Mouse (Mus musculus) midbrain, embryonic 15.5 days (tissue): ENCODE data around the gene Rpgrip1. TPM values are rescaled to one million over a fixed set of nuclear protein-coding genes. Genes with fewer than 3 reads are reported as not detected.

Experiments
- ATAC-seq: fragments of 200-750 bp; cut with Nextera tagmentation; replicated peaks from 2 replicates; pipeline ENCODE4 v1.8.0; 2017; ENCODE audit warnings: moderate TSS enrichment
- H3K27ac ChIP-seq: fragments of 300-500 bp; sonication (generic); 2 replicates; pipeline ENCODE4 v1.5.1; 2015; ENCODE audit warnings: mild to moderate bottlenecking, inconsistent platforms
- H3K27me3 ChIP-seq: fragments of 300-500 bp; sonication (generic); replicated peaks from 2 replicates; pipeline ENCODE4 v1.6.1; 2015; ENCODE audit warnings: inconsistent platforms
- H3K36me3 ChIP-seq: fragments of 300-500 bp; sonication (generic); replicated peaks from 2 replicates; pipeline ENCODE4 v1.6.1; 2015; ENCODE audit warnings: inconsistent platforms
- H3K4me1 ChIP-seq: fragments of 300-500 bp; sonication (generic); 2 replicates; pipeline ENCODE4 v1.6.1; 2015; ENCODE audit warnings: inconsistent platforms
- H3K4me2 ChIP-seq: fragments of 300-500 bp; sonication (generic); 2 replicates; pipeline ENCODE4 v1.6.1; 2015; ENCODE audit warnings: inconsistent platforms, mild to moderate bottlenecking, moderate library complexity
- H3K4me3 ChIP-seq: fragments of 300-500 bp; sonication (generic); 2 replicates; pipeline ENCODE4 v1.5.1; 2015; ENCODE audit warnings: mild to moderate bottlenecking, inconsistent platforms
- H3K9ac ChIP-seq: fragments of 300-500 bp; sonication (generic); 2 replicates; pipeline ENCODE4 v1.6.1; 2015; ENCODE audit warnings: mild to moderate bottlenecking, inconsistent platforms
- H3K9me3 ChIP-seq: fragments of 300-500 bp; sonication (generic); 2 replicates; pipeline ENCODE4 v1.6.1; 2016; ENCODE audit warnings: inconsistent platforms
- WGBS: fragments of 180-500 bp; shearing (Covaris S2); methylation state at CpG from one replicate; pipeline ENCODE4 v1.1.7; 2015; ENCODE audit warnings: mixed read lengths; 5-methylcytosine and 5-hydroxymethylcytosine counted together
- polyA plus RNA-seq: library from polyadenylated mRNA; unstranded; fragments of >200 nt; fragmentation: Nextera tagmentation; extraction: Ambion mirVana; gene quantifications from 2 replicates; pipeline ENCODE4 v1.2.1, GENCODE M21; 2015

The Rpgrip1 gene
- polyA plus RNA-seq, 1 experiment from 2014 or later: 51.3 TPM

DNA sequence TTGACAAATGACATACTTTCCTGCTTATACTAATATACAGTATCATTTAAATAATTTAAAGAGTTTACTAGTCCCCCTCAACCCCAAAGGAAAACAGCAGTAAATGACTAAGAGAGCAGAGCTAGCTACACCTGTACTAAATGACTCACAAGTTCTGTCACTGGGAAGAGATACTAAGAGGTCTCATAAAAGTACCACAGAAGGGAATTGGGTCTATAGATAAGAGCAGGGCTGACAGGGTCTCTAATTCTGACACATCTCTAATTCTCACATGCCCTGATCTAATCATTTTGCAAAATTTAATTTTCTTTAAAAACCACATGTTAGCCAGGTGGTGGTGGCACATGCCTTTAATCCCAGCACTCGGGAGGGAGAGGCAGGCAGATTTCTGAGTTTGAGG, 78.3 kb downstream of the Rpgrip1 start:
- 88% methylated on average over 1 of the region's 1 CpGs for WGBS
- Histone ChIP-seq H3K4me1 (no peaks in the 10 kb centered on the region), H3K36me3 (no peaks in the 10 kb centered on the region), H3K4me2 (no peak overlapping the region), H3K9me3 (no peaks in the 10 kb centered on the region), H3K9ac (no peak overlapping the region), H3K27ac (no peak overlapping the region), H3K4me3 (no peak overlapping the region), H3K27me3 (no peaks in the 10 kb centered on the region)
- no peak for ATAC-seq

DNA sequence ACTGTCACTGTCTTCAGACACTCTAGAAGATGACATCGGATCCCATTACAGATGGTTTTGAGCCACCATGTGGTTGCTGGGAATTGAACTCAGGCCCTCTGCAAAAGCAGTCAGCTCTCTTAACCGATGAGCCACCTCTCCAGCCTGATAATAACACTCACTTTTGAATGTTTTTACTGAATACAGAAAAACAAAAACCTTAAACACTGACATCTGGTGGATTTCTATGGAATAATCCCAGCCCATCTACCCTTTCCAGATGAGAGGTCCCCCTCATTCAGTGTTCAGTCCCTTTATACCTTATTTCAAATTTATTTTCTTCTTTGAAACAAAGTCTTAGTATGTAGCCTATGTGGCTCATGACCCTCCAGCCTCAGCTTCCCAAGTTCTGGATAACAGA, 79.0 kb downstream of the Rpgrip1 start:
- Histone ChIP-seq H3K9me3 (no peaks in the 10 kb centered on the region), H3K27ac (no peak overlapping the region), H3K4me1 (0 out of 2 replicates have a peak, but pooled peaks cover under 1% of the 10 kb centered on the region), H3K9ac (no peak overlapping the region), H3K4me2 (no peak overlapping the region), H3K4me3 (no peak overlapping the region), H3K27me3 (no peaks in the 10 kb centered on the region), H3K36me3 (no peaks in the 10 kb centered on the region)
- ATAC-seq: no peak
- WGBS: 81% methylated on average over 2 of the region's 2 CpGs

DNA sequence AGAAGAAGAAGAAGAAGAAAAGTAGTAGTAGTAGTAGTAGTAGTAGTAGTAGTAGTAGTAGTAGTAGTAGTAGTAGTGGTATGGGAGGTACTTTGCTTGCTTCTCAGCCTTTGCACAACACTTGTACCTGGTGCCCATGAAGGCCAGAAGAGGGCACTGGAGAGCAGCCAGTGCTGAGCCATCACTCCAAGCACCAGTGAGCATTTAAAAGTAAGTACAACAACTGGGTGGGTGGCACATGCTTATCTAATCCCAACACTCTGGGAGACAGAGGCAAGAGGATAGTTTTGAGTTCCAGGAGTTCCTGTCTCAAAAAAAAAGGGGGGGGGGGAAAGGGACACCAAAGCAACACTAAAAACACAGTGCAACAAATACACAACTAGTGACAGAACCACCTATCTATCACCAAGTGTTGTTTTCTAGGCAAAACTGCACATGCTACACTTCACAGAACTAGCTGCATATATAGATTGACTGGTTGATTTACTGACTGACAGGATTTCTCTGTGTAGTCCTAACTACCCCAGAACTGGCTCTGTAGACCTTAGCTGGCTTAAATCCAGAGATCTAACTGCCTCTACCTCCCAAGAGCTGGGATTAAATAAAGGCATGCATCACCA, 80.3 kb downstream of the Rpgrip1 start:
- Histone ChIP-seq H3K4me1 (peaks cover 12% of the 10 kb centered on the region), H3K9ac (no peak overlapping the region), H3K4me3 (no peak overlapping the region), H3K27ac (no peak overlapping the region), H3K36me3 (no peaks in the 10 kb centered on the region), H3K9me3 (no peaks in the 10 kb centered on the region), H3K4me2 (no peak overlapping the region), H3K27me3 (no peaks in the 10 kb centered on the region)
- ATAC-seq: no peak

DNA sequence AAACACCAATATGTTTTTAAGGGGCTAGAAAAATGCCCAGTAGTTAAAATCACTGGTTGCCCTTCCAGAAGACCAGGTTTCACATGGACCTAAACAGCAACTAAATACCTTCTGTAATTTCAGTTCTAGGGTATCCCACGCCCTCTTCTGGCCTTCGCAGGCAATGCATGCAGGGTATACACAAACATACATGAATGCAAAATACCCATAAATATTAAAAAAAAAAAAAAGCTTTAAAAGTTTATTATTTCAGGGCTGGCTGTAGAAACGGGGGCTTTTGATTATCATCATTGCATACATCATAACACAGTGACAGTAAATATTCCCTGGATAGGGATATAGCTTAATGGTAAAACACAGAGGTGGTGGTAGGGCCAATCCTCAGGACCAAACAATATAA, 85.2 kb downstream of the Rpgrip1 start:
- Histone ChIP-seq H3K4me3 (peak overlapping the region; percentile 99), H3K27me3 (no peaks in the 10 kb centered on the region), H3K27ac (no peak overlapping the region), H3K9me3 (no peaks in the 10 kb centered on the region), H3K4me2 (peak overlapping the region; percentile 92), H3K36me3 (peaks cover 18% of the 10 kb centered on the region), H3K9ac (no peak overlapping the region), H3K4me1 (peaks cover 23% of the 10 kb centered on the region)
- 10% methylated on average over 3 of the region's 3 CpGs for WGBS
- ATAC-seq: no peak

DNA sequence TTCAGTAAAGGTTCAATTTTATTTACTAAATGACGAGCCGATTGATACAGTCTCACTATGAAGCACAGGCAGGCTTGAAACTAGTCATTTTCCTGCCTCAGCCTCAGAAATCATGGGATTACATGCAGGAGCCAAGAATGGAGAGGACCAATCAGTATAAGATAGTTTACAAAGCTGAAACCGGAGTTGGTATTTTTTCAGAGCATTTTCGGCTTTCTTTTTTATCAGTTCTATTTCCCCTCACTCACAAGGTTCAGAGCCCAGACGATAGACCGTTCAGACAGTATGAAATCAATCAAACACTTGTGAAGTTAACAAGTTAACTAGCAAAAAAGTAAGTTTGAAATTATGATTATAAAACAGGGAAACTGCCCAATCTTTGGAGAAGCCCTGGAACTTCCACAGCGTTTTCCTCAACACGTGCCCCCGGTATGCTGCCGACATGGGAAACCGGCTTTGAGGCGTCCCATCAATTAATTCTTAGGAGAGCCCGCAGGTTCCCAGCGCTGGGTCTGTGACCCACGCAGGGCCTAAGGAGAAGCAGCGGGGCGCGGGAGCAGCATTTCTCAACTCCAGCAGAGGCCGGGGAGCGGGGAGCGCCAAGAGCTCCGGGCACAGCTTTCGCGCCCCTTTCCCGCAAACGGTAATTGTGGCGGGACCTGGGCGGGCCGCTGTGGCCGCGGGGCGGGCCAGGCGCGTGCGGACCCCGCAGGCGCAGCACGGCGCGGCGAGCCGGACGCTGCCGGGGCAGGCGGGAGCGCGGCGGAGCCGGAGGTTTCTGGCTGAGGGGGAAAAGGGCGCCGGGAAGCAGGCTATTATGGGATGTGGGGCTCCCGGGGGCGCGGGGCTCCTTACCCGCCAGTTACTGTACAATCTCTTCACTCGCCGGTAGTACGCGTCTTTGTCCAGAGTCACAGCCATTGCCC, 86.0 kb downstream of the Rpgrip1 start:
- Histone ChIP-seq H3K4me3 (peak overlapping the region; percentile 99), H3K4me2 (peak overlapping the region; percentile 92), H3K4me1 (peaks cover 23% of the 10 kb centered on the region), H3K36me3 (peaks cover 21% of the 10 kb centered on the region), H3K9me3 (no peaks in the 10 kb centered on the region), H3K27ac (peak overlapping the region; percentile 95), H3K27me3 (no peaks in the 10 kb centered on the region), H3K9ac (peak overlapping the region; percentile 97)
- peak; percentile 29; the same call in 1 of the 2 replicates for ATAC-seq
- under 1% methylated on average over 58 of the region's 59 CpGs for WGBS

DNA sequence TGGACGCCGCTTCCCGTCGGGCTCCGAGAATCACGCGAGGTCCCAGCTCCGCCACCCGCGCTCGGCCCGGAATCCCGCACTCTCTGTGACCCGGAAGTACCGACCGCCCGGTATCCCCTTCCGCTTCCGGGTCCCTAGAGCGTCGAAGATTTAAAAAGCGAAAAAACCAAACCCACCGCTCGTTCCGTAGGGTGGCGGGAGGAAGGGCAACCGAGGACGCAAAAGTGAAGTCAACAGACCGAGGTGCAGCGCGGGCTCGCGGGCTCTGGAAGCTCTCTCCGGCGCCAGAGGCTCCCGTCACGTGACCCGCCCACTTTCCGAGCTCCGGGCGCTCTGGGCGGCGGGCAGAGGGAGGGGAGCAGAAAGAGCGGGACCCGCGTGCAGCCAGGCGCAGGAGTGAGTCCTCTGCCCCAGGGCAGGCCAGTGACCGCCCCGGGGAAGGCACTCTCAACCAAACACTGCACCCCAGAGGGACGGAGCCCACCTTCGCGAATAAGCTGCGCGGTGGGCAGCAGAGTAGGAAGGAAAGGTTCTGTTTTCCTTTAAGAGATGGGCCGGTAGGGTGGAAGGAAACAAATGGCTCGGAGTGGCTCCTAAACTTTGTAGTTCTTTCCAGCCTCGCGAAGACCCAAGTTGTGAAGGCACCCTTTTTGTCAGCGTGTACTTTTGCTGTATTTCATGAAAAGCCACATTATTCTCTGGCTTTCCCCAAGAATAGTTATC, 86.8 kb downstream of the Rpgrip1 start, which contains the start of gene Supt16:
Gene Supt16, minus strand, starts transcription at position 261 of the 723 bp plus-strand sequence.
- H3K4me2 ChIP-seq: peak within 1 kb of the TSS; percentile 92
- H3K27me3 ChIP-seq: no peaks in the 10 kb centered on the region
- ATAC-seq: peak; percentile 98
- under 1% methylated on average over 58 of the region's 59 CpGs for WGBS
- peaks cover 23% of the 10 kb centered on the region for H3K4me1 ChIP-seq
- peaks cover 26% of the 10 kb centered on the region for H3K36me3 ChIP-seq
- peak within 1 kb of the TSS; percentile 97 for H3K9ac ChIP-seq
- H3K4me3 ChIP-seq: peak within 1 kb of the TSS; percentile 99
- peak within 1 kb of the TSS; percentile 95 for H3K27ac ChIP-seq
- H3K9me3 ChIP-seq: no peaks in the 10 kb centered on the region

DNA sequence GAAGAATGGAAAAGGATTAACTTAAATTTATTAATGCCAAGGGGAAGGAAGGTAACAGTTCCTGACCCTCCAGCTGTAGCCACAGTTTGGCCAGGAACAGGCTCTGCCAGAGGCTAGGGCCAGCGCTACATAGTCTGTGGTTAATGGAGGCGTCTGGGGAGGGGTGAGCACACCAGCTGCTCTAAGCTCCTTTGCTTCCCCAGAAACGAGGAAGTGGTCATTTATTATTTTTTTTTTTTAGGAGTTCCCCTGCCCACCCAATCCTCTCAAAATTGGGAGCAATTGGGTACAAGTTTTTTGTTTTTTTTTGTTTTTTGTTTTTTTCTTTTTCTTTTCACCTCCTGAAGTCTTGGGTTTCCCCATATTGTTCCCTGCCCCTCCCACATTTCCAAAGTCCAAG, 87.6 kb downstream of the Rpgrip1 start:
- ATAC-seq: no peak
- H3K4me3 ChIP-seq: 0 out of 2 replicates have a peak overlapping the region, but pooled peaks have one; percentile 99

DNA sequence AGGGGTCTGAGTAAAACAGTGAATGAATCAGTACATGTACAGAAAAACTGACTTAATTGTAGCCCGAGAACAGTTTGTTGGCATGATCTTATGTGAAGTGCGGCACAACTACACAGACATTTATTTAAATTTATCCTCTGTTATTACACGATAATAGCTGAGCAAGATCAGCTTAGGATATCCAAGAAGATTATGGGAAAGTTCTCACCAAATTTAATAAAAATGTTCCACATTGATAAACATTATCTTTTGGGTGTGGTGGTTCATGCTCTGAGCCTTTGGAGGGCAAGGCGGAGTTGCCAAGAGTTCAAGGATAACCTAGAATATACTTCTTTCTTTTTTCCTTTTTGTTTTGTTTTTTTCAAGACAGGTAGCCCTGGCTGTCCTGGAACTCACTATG, 88.9 kb downstream of the Rpgrip1 start:
- H3K9ac ChIP-seq: no peak overlapping the region
- peaks cover 23% of the 10 kb centered on the region for H3K4me1 ChIP-seq
- no peaks in the 10 kb centered on the region for H3K27me3 ChIP-seq
- 93% methylated on average over 4 of the region's 4 CpGs for WGBS
- no peak for ATAC-seq
- no peaks in the 10 kb centered on the region for H3K9me3 ChIP-seq
- no peak overlapping the region for H3K27ac ChIP-seq
- H3K36me3 ChIP-seq: peaks cover 35% of the 10 kb centered on the region
- H3K4me2 ChIP-seq: no peak overlapping the region
- no peak overlapping the region for H3K4me3 ChIP-seq

More for the DNA sequence above, 87.6 kb downstream of the Rpgrip1 start:
- no peak overlapping the region for H3K9ac ChIP-seq
- peaks cover 28% of the 10 kb centered on the region for H3K36me3 ChIP-seq
- no peak overlapping the region for H3K27ac ChIP-seq
- H3K4me2 ChIP-seq: peak overlapping the region; percentile 92
- no peaks in the 10 kb centered on the region for H3K27me3 ChIP-seq
- H3K4me1 ChIP-seq: peaks cover 23% of the 10 kb centered on the region
- 19% methylated on average over 3 of the region's 3 CpGs for WGBS
- no peaks in the 10 kb centered on the region for H3K9me3 ChIP-seq

Other genes with a start within 250 kb of the Rpgrip1 start
- gene Mettl17, start 225.9 kb upstream of the Rpgrip1 start, polyA plus RNA-seq: 99.3 and 100 TPM in 2 replicates
- 2.4 and 3.0 TPM in 2 replicates for gene Slc39a2, start 217.8 kb upstream of the Rpgrip1 start, polyA plus RNA-seq
- gene Ndrg2, start 196.5 kb upstream of the Rpgrip1 start, polyA plus RNA-seq: 170 and 196 TPM in 2 replicates
- gene Tppp2, start 192.3 kb upstream of the Rpgrip1 start, polyA plus RNA-seq: not detected in 2 replicates
- gene Rnase13, start 187.9 kb upstream of the Rpgrip1 start, polyA plus RNA-seq: not detected in 2 replicates
- gene Arhgef40, start 126.0 kb upstream of the Rpgrip1 start, polyA plus RNA-seq: 89.2 and 90.9 TPM in 2 replicates
- 0.50 and 0.78 TPM in 2 replicates for gene Tmem253, start 95.0 kb upstream of the Rpgrip1 start, polyA plus RNA-seq
- 45.9 and 54.5 TPM in 2 replicates for gene Zfp219, start 90.0 kb upstream of the Rpgrip1 start, polyA plus RNA-seq
- gene Olfr221, start 68.2 kb upstream of the Rpgrip1 start, polyA plus RNA-seq: not detected in 2 replicates
- 480 and 482 TPM in 2 replicates for gene Hnrnpc, start 6.7 kb upstream of the Rpgrip1 start, polyA plus RNA-seq
- gene Supt16, start 86.7 kb downstream of the Rpgrip1 start, polyA plus RNA-seq: 43.0 and 45.4 TPM in 2 replicates
- 37.8 and 43.9 TPM in 2 replicates for gene Chd8, start 147.1 kb downstream of the Rpgrip1 start, polyA plus RNA-seq
- gene Tox4, start 168.4 kb downstream of the Rpgrip1 start, polyA plus RNA-seq: 56.0 and 61.0 TPM in 2 replicates
- 64.0 and 67.6 TPM in 2 replicates for gene Rab2b, start 168.8 kb downstream of the Rpgrip1 start, polyA plus RNA-seq
- gene Mettl3, start 194.4 kb downstream of the Rpgrip1 start, polyA plus RNA-seq: 50.2 and 54.7 TPM in 2 replicates
- gene Sall2, start 218.1 kb downstream of the Rpgrip1 start, polyA plus RNA-seq: 48.8 and 49.7 TPM in 2 replicates
- gene Olfr1513, start 245.7 kb downstream of the Rpgrip1 start, polyA plus RNA-seq: not detected in 2 replicates